Mouse (Mus musculus): ENCODE data around the gene Atf4. TPM values are rescaled to one million over a fixed set of nuclear protein-coding genes. Genes with fewer than 3 reads are reported as not detected.

Gene Atf4
- polyA plus RNA-seq (2016; fragmentation: Nextera tagmentation; extraction: Ambion mirVana) = 132 and 142 TPM in 2 replicates

DNA sequence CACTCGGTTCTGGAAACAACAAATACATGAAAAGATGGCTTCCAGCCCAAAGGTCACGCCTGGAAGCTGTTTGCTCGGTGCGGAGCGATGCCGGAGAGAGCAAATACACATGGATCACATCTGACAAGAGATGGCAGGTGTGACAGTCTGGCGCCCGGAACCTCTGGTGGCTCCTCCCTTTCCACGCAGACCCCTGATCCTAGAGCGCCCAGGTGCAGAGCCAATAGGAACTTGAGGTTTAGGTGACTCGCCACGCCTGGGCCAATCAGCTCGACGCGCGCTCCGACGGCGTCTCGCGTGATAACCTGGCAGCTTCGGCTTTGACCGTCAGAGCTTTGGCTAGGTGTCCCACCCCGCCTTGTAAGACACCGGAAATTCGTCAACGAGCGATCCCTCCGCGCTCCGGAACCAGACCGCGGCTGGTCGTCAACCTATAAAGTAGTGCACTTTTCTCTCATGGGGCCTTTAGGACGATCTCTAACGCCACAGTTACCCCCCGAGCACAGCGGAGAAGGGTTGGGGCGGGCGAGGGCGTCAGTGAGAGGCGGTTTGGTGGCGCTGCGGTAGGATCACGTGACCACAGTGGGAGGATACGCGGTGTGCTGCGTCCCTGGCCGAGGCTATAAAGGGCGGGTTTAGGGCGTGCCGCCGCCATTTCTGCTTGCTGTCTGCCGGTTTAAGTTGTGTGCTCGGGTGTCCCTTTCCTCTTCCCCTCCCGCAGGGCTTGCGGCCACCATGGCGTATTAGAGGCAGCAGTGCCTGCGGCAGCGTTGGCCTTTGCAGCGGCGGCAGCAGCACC is at the start of gene Atf4:
Gene Atf4 (plus strand): TSS at position 338 of the 799 bp plus-strand sequence.
- H3K27ac ChIP-seq = peak within 1 kb of the TSS; percentile 98
- peak within 1 kb of the TSS; percentile 93 for H3K4me2 ChIP-seq
- peak within 1 kb of the TSS; percentile 100 for H3K4me3 ChIP-seq (replicated peaks)
- peak; percentile 97 for ATAC-seq (ENCODE audit: low FRiP score)
- H3K4me1 ChIP-seq = peaks cover 33% of the 10 kb centered on the region
- no peaks in the 10 kb centered on the region for H3K9me3 ChIP-seq
- H3K9ac ChIP-seq = peak within 1 kb of the TSS; percentile 100
- whole genome bisulfite sequencing = under 1% methylated on average over 62 of the region's 62 CpGs
- H3K36me3 ChIP-seq (replicated peaks) = peaks cover 57% of the 10 kb centered on the region
- H3K27me3 ChIP-seq = no peaks in the 10 kb centered on the region

DNA sequence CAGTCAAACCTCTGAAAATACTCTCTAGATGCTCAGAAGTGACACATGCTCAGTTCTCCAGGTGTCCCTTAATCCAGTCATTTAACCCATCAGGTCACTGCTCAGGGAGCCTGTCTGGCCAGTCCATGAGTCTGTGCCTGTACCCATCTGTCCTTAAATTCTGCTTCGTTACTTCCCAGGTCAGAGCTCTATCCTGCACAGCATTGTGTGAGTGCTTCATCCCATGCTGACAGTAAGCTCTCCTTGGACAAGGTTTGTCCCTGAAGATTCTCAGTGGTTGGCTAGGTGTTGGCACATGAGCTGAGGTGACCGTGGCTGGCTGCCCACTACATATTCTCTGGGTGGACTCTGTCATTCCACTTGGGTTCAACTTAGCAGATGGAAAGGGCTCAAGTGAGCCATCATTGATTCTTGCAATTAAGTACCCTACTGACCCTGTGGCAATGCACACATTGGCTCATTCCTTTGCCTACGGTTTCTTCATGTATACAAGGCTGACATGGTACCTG is 48.9 kb upstream of the Atf4 start:
- ATAC-seq (ENCODE audit: low FRiP score) = no peak
- H3K27ac ChIP-seq = no peak overlapping the region
- 92% methylated on average over 3 of the region's 3 CpGs for WGBS
- H3K4me3 ChIP-seq (replicated peaks) = no peak overlapping the region
- H3K36me3 ChIP-seq (replicated peaks) = peaks cover 5% of the 10 kb centered on the region
- H3K4me2 ChIP-seq = no peak overlapping the region
- no peak overlapping the region for H3K9ac ChIP-seq
- H3K27me3 ChIP-seq = no peaks in the 10 kb centered on the region
- H3K4me1 ChIP-seq = 0 out of 2 replicates have a peak, but pooled peaks cover 4% of the 10 kb centered on the region
- H3K9me3 ChIP-seq = no peaks in the 10 kb centered on the region

DNA sequence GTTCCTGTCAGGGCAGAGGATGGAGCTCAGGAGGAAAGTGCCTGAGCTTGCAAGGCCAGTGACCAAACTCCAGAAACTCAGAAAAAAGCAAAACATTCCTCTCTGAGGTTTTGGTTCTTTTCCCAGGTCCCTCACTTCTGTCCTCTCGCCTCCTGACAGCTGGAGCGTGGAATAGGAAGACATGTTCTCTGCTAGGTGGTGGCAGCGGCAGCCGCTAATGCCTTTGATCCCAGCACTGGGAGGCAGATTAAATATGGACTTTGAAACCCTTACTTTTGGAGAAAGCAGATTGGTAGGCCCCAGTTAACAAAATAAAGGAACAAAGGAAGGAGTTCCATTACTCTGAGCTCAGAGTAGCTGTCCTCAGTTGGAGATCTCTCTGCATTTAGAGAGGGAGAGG is 46.5 kb upstream of the Atf4 start:
- Histone ChIP-seq H3K9ac (no peak overlapping the region), H3K4me3 (replicated peaks) (no peak overlapping the region), H3K27ac (no peak overlapping the region), H3K27me3 (no peaks in the 10 kb centered on the region), H3K4me2 (no peak overlapping the region), H3K4me1 (0 out of 2 replicates have a peak, but pooled peaks cover 4% of the 10 kb centered on the region), H3K9me3 (no peaks in the 10 kb centered on the region), H3K36me3 (replicated peaks) (peaks cover 19% of the 10 kb centered on the region)
- WGBS = 15% methylated on average over 4 of the region's 4 CpGs
- no peak for ATAC-seq (ENCODE audit: low FRiP score)

- no peak overlapping the region for H3K27ac ChIP-seq
- H3K27me3 ChIP-seq = no peaks in the 10 kb centered on the region
- H3K4me1 ChIP-seq = 0 out of 2 replicates have a peak, but pooled peaks cover under 1% of the 10 kb centered on the region
- H3K4me3 ChIP-seq (replicated peaks) = no peak overlapping the region
- no peaks in the 10 kb centered on the region for H3K9me3 ChIP-seq
- no peak overlapping the region for H3K4me2 ChIP-seq
- no peak for ATAC-seq (ENCODE audit: low FRiP score)
- peaks cover 32% of the 10 kb centered on the region for H3K36me3 ChIP-seq (replicated peaks)
- no peak overlapping the region for H3K9ac ChIP-seq
Measured at GRCm38 (mm10) chr15:80213688-80214087, 41.3 kb upstream of the Atf4 start.

DNA sequence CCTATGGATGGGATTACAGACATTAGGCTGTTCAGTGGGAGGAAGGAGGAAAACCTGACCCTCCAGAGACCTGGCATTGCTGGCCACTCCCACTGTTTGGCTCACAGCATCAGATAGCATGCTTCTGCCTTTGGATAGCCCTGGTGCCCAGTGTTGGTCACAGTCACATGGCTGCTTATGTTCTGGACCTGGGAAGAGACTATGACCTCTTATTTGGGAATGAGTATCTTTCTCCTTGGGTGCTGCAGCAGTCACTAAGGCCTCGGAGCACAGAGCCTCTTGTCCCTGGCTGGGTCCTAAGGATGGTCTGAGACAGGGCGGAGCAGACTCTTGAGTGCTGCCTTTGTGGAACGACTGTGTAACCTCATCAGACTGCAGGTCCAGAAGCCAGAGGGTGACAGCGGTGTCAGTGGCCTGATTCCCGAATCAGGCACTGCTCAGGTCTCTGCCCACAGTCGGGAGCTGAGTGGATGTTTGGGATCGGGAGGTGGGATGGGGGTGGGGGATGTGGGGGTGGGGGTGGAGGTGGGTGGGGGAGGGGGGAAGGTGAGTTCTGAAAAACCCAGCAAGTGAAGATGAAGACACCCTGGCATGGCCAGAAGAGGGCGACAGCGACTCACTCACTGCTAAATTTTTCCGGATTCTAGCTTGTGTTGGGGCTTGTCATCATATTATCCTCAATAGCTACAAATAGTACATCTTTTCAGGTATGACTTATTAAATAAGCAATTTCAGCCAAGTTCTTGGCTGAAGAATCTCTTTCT is 39.1 kb upstream of the Atf4 start:
- H3K9ac ChIP-seq = no peak overlapping the region
- peaks cover 7% of the 10 kb centered on the region for H3K4me1 ChIP-seq
- peaks cover 29% of the 10 kb centered on the region for H3K36me3 ChIP-seq (replicated peaks)
- ATAC-seq (ENCODE audit: low FRiP score) = no peak
- H3K4me2 ChIP-seq = no peak overlapping the region
- H3K27ac ChIP-seq = no peak overlapping the region
- no peak overlapping the region for H3K4me3 ChIP-seq (replicated peaks)
- WGBS = 15% methylated on average over 10 of the region's 10 CpGs
- no peaks in the 10 kb centered on the region for H3K27me3 ChIP-seq
- H3K9me3 ChIP-seq = no peaks in the 10 kb centered on the region

DNA sequence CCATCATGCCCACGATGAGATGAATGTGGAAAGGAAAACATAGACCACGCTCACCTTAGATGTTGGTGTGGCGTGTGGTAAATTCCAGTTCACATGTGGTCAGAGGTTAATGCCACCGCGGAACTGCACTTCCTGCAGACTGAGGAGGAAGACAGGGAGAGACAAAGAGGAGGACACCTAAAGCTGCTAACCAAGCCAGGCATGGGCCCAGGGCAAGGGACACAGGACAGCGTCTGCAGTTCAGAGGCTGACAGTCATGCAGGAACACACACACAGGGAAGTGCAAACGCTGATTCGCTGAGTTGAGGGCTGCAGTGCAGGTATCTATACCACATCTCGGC is 38.5 kb upstream of the Atf4 start:
- Histone ChIP-seq H3K36me3 (replicated peaks) (peaks cover 24% of the 10 kb centered on the region), H3K4me3 (replicated peaks) (no peak overlapping the region), H3K9me3 (no peaks in the 10 kb centered on the region), H3K4me1 (peaks cover 7% of the 10 kb centered on the region), H3K9ac (no peak overlapping the region), H3K4me2 (no peak overlapping the region), H3K27me3 (no peaks in the 10 kb centered on the region), H3K27ac (no peak overlapping the region)
- 75% methylated on average over 9 of the region's 9 CpGs for WGBS
- ATAC-seq (ENCODE audit: low FRiP score) = no peak

GRCm38 (mm10) chr15:80217476-80217875 is 37.5 kb upstream of the Atf4 start:
- Histone ChIP-seq H3K27me3 (no peaks in the 10 kb centered on the region), H3K9ac (no peak overlapping the region), H3K9me3 (no peaks in the 10 kb centered on the region), H3K36me3 (replicated peaks) (peaks cover 13% of the 10 kb centered on the region), H3K4me3 (replicated peaks) (no peak overlapping the region), H3K27ac (no peak overlapping the region), H3K4me2 (no peak overlapping the region), H3K4me1 (peaks cover 7% of the 10 kb centered on the region)
- WGBS = 95% methylated on average over 10 of the region's 10 CpGs
- no peak for ATAC-seq (ENCODE audit: low FRiP score)

- no peaks in the 10 kb centered on the region for H3K9me3 ChIP-seq
- H3K27me3 ChIP-seq = no peaks in the 10 kb centered on the region
- peaks cover 7% of the 10 kb centered on the region for H3K4me1 ChIP-seq
- H3K9ac ChIP-seq = no peak overlapping the region
- 63% methylated on average over 14 of the region's 14 CpGs for WGBS
- ATAC-seq (ENCODE audit: low FRiP score) = no peak
- H3K4me2 ChIP-seq = peak overlapping the region; percentile 4; the same call in 1 of the 2 replicates
- H3K27ac ChIP-seq = no peak overlapping the region; the same call in 1 of the 2 replicates
- H3K4me3 ChIP-seq (replicated peaks) = no peak overlapping the region
- H3K36me3 ChIP-seq (replicated peaks) = peaks cover 7% of the 10 kb centered on the region
Measured at GRCm38 (mm10) chr15:80219211-80219610, 35.8 kb upstream of the Atf4 start.

GRCm38 (mm10) chr15:80219705-80220657 is 35.0 kb upstream of the Atf4 start:
- Histone ChIP-seq H3K27ac (no peak overlapping the region; the same call in 1 of the 2 replicates), H3K9me3 (no peaks in the 10 kb centered on the region), H3K4me2 (peak overlapping the region; percentile 4; the same call in 1 of the 2 replicates), H3K27me3 (no peaks in the 10 kb centered on the region), H3K4me1 (peaks cover 7% of the 10 kb centered on the region), H3K4me3 (replicated peaks) (no peak overlapping the region), H3K36me3 (replicated peaks) (peaks cover 4% of the 10 kb centered on the region), H3K9ac (no peak overlapping the region)
- WGBS = 66% methylated on average over 4 of the region's 4 CpGs
- no peak for ATAC-seq (ENCODE audit: low FRiP score)

DNA sequence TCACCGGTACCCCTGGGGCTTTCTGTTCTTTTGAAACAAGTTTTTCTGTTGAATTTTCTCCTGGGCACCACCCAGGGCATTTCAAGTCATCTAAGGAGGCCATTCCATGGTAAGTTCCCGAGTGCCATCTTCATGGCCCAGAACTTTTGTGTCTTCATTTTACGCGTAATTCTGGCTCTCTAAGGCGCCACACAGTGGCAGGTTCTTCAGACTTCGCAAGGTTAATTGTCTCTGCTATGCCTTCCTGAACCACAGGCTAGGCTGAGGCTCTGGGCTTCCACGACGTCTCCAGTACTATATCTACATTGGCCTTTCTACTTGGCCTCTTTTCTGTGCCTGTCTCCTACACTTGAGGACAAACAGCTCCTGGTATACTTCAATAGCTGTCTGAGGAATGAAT is 34.0 kb upstream of the Atf4 start:
- Histone ChIP-seq H3K27me3 (no peaks in the 10 kb centered on the region), H3K4me3 (replicated peaks) (no peak overlapping the region), H3K4me1 (peaks cover 7% of the 10 kb centered on the region), H3K9me3 (no peaks in the 10 kb centered on the region), H3K36me3 (replicated peaks) (peaks cover 4% of the 10 kb centered on the region), H3K9ac (no peak overlapping the region), H3K4me2 (no peak overlapping the region), H3K27ac (no peak overlapping the region)
- no peak for ATAC-seq (ENCODE audit: low FRiP score)
- 71% methylated on average over 8 of the region's 8 CpGs for WGBS

DNA sequence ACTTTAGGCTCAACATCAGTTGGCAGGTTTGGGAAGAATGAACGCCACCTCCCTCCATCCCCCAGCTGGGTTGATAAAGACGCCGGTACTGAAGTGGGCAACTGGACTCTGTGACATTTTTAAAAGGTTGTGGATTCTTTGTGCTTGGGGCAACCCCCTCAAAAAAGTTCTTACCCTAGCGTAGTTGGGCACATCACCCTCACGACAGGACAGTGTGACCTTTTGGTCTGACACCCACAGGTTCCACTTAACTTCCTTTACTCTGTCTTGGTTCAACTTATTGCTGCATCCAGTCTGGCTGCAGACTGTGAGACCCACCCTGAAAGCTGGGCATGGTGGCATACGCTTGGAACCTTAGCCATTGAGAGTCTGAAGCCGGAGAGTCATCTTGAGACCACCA is 31.2 kb upstream of the Atf4 start:
- Histone ChIP-seq H3K36me3 (replicated peaks) (no peaks in the 10 kb centered on the region), H3K4me3 (replicated peaks) (no peak overlapping the region), H3K27ac (no peak overlapping the region), H3K9ac (no peak overlapping the region), H3K4me2 (no peak overlapping the region), H3K4me1 (peaks cover 11% of the 10 kb centered on the region), H3K27me3 (no peaks in the 10 kb centered on the region), H3K9me3 (no peaks in the 10 kb centered on the region)
- ATAC-seq (ENCODE audit: low FRiP score) = no peak
- WGBS = 89% methylated on average over 7 of the region's 7 CpGs

Measured in forebrain, embryonic 12.5 days (tissue).